Mouse (Mus musculus) urinary bladder, postnatal 0 days (tissue): ENCODE results near the gene Trmt10c. TPM values are rescaled to one million over a fixed set of nuclear protein-coding genes. Genes with fewer than 3 reads are reported as not detected.

Source experiments
- microRNA-seq: library from miRNA; unstranded; fragments of <30 nt; microRNA quantifications from one replicate; pipeline ENCODE4, GENCODE M21; 2016
- polyA plus RNA-seq: library from polyadenylated mRNA; unstranded; fragments of >200 nt; fragmentation: Nextera tagmentation; extraction: Ambion mirVana; gene quantifications from 2 replicates; pipeline ENCODE4 v1.2.1, GENCODE M21; 2015

Trmt10c gene
- 13.3 and 15.6 TPM in 2 replicates for polyA plus RNA-seq

DNA sequence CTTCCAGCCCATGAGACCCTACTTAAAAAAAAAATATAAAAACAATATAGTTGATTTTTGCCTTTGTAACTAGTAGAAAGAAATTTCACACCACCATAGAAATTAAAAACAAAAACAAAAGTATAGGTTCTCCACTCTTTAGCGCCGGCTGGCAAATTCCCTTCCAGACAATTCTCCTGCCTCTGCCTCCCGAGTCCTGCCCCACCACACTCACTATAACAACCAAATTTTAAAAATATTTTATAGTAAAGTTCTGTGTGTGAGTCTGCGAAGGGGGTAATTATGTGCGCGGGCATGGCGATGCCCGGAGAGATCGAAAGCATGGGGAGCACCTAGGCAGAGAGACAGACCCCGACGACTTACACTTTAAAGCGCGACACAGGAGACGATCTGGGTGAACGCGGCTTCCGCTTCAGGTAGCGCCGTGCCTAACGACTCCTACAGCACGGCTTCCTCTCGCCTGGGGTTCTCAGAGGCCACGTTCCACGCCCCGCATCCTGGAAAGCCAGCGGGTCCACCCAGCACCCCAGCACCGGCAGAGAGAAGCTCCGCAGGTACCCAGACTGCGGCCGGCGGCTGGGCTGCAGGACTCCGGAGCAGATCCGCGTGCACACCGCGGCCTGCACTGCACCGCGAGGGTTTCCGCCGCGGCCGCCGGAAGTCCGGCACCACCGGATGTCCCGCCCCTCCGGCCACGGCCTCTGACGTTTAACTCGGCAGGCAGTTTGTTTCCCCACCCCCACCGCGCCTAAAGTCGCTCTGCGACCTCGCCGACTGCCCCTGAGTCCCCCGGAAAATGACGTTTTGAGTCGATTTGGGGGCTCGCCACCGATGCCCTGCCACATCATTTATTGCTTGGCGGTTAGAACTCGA is at the start of gene Trmt10c:
TSS of gene Trmt10c (minus strand) at position 682 of the 873 bp plus-strand sequence.

GRCm38 (mm10) chr16:56048038-56048437 is 10.4 kb upstream of the Trmt10c start, which contains the start of gene Senp7:
Senp7 (plus strand) TSS chr16:56048338.

DNA sequence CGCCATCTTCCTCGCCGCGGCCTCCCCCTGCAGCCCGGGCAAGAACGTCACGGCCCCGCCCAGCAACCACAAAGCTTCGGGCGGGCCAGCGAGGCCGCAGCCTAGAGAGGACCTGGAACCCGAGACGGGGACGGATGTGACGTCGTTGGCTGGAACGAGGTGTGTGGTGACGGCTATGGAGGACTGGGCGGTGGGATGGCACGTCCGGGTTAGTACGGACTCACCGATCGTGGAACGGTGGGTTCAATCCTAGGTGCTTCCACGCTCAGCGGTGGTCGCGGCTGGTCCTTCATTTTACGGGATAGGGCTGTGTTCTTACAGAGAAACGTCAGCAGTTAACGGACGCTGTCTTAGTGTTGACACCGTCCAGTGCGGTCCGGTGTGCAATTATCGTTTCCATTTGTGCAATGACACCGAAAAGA is 7.9 kb downstream of the Trmt10c start, which contains the start of gene Pcnp:
TSS of gene Pcnp (minus strand) at position 79 of the 422 bp plus-strand sequence.

Small RNA genes lying within 50 kb of the gene (microRNA-seq; reads per million reads assigned to microRNA genes)
- gene Gm24047, result not detected

Other genes with a start within 250 kb of the Trmt10c start
- gene Nfkbiz, start 198.9 kb downstream of the Trmt10c start, polyA plus RNA-seq, result 2.6 and 4.2 TPM in 2 replicates
- 0.62 and 0.73 TPM in 2 replicates for gene Nxpe3, start 142.5 kb downstream of the Trmt10c start, polyA plus RNA-seq
- 1.8 and 2.8 TPM in 2 replicates for gene Cep97, start 103.0 kb downstream of the Trmt10c start, polyA plus RNA-seq
- 741 and 781 TPM in 2 replicates for gene Rpl24, start 71.5 kb downstream of the Trmt10c start, polyA plus RNA-seq
- 7.8 TPM in 2 replicates for gene Zbtb11, start 63.9 kb downstream of the Trmt10c start, polyA plus RNA-seq
- gene Pcnp, start 8.1 kb downstream of the Trmt10c start, polyA plus RNA-seq, result 120 and 147 TPM in 2 replicates
- gene Senp7, start 10.5 kb upstream of the Trmt10c start, polyA plus RNA-seq, result 9.8 and 11.1 TPM in 2 replicates
- gene Impg2, start 166.5 kb upstream of the Trmt10c start, polyA plus RNA-seq, result 0.23 TPM in 1 of 2 replicates, not detected in the other